Mouse (Mus musculus) bone marrow macrophage, adult 2 months (primary cell): Measurements from ENCODE around the gene Clgn. TPM values are rescaled to one million over a fixed set of nuclear protein-coding genes. Genes with fewer than 3 reads are reported as not detected.

Source experiments
- H3K27ac ChIP-seq: 2 replicates; pipeline ENCODE4 v1.5.1; 2012; ENCODE audit warnings: low read depth, low read length; ENCODE audit not compliant: insufficient read depth
- H3K4me1 ChIP-seq: 2 replicates; pipeline ENCODE4 v1.6.1; 2012; ENCODE audit warnings: low read length; ENCODE audit not compliant: control insufficient read depth, insufficient read depth
- H3K4me3 ChIP-seq: 2 replicates; pipeline ENCODE4 v1.5.1; 2012; ENCODE audit warnings: mild to moderate bottlenecking, low read length, moderate library complexity; ENCODE audit not compliant: insufficient read depth
- CTCF ChIP-seq: IDR thresholded peaks from 2 replicates; pipeline ENCODE4 v1.5.1; 2012; ENCODE audit warnings: low read depth, mild to moderate bottlenecking, low read length, moderate library complexity
- POLR2A ChIP-seq: IDR thresholded peaks from 2 replicates; pipeline ENCODE4 v1.6.1; 2012; ENCODE audit warnings: mild to moderate bottlenecking, low read depth, low read length, borderline replicate concordance
- polyA plus RNA-seq: library from polyadenylated mRNA; stranded (reverse); fragments of >200 nt; gene quantifications from 2 replicates; pipeline ENCODE4 v1.2.4, GENCODE M21; 2012; ENCODE audit not compliant: missing spikeins, insufficient read depth, insufficient read length

The Clgn gene
- 0.20 TPM in 1 of 2 replicates, not detected in the other for polyA plus RNA-seq

DNA sequence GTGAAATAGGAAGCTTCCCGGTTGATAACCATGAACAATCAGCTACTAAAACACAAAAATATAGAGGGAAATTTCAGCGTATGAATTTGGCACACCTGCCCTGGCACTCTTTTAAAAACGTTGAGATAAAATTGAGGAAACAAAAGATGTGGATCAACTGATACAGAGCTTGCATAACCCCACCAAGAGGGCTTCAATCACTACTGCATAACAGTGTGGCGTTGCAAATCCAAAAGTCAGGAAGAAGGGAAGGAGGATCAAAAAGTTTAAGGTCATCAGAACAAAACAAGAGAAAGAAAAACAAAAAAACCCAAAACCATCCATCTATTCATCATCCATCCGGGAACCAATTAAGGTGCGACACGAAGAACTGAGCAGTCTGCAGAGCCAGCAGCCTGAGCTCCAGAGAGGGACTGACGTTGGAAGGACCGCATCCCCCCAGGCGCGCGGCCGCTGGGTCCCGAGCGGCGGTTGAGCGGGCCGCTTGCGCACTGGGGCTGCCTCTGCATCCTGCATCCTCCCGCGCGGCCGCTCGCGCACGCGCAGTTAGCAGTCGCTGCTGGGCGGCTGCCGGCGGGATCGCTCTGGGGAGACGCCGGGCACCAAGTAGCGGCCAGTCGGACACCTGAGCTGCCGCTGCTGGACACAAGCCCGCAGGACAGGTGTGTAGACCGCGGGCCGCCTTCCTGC lies at the start of gene Clgn:
TSS of gene Clgn (plus strand) at position 552 of the 690 bp plus-strand sequence.
- TF ChIP-seq POLR2A, result no peak
- TF ChIP-seq CTCF, result no peak
- H3K4me1 ChIP-seq, result no peaks in the 10 kb centered on the region
- H3K4me3 ChIP-seq, result peak within 1 kb of the TSS; percentile 13; the same call in 1 of the 2 replicates
- H3K27ac ChIP-seq, result no peak within 1 kb of the TSS

- Histone ChIP-seq H3K4me1 (no peaks in the 10 kb centered on the region), H3K4me3 (no peak overlapping the region), H3K27ac (no peak overlapping the region)
- no peak for TF ChIP-seq POLR2A
- TF ChIP-seq CTCF, result no peak
Measured at GRCm38 (mm10) chr8:83342076-83342475, 47.6 kb upstream of the Clgn start.

DNA sequence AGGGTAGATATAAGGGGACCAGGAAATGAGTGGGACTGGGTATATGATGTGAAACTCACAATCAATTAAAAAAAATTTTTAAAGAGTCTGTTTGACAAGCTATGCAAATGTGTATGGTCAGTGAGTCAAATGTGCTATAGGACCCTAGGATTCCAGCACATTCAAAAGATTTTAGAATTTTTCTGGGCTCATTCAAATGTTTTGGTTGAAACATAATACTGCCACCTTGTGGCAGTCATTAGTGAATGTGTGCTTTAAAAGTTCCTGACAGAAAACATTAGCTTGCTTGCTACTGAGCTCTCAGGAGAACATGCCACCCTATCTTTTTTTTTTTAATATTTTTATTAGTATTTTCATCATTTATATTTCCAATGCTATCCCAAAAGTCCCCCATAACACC lies 47.0 kb upstream of the Clgn start:
- no peak overlapping the region for H3K27ac ChIP-seq
- H3K4me1 ChIP-seq, result no peaks in the 10 kb centered on the region
- no peak overlapping the region for H3K4me3 ChIP-seq
- TF ChIP-seq POLR2A (no peak), CTCF (no peak)

DNA sequence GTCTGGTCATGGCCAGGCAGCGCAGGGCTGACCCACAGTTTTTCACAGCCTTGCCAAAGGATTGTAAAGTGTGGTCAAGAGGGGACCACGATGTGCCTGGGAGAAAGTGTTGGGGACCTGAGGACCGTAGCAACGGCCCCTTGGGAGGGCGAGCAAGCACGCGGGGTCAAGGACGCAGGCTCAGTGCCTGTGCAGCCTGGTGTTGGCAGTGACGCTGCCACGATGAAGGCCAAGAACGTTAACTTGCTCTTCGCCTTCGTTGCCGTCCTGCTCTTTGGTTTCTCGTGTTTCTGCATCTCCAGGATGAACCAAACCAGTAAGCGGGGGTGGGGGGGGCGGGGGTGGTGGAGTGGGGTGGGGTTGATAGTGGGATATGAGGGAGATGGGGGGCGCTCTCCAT lies 41.4 kb upstream of the Clgn start, which contains the start of gene Mgat4d:
TSS of gene Mgat4d (plus strand) at position 209 of the 400 bp plus-strand sequence.
- Histone ChIP-seq H3K27ac (no peak within 1 kb of the TSS), H3K4me3 (no peak within 1 kb of the TSS), H3K4me1 (no peaks in the 10 kb centered on the region)
- TF ChIP-seq POLR2A (no peak), CTCF (no peak)

DNA sequence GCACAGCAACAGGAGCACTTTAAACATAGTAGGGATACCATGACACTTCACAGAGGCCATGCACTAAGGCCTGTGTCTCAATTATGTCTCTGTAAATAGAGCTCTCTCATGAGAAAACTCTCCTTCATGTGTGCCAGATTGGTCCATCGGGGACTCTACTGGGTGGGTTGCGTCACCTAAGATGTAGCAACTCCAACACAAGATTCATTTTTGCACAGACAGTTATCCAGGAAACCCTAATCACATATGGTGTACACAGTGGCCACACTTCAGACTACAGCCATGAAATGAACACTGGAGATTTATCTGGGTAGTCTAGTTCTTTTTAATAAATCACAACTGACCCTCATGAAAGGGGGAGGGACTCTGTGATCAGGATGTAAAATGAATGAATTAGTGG lies 38.4 kb upstream of the Clgn start:
- TF ChIP-seq CTCF (no peak), POLR2A (no peak)
- no peak overlapping the region for H3K27ac ChIP-seq
- H3K4me3 ChIP-seq, result no peak overlapping the region
- H3K4me1 ChIP-seq, result no peaks in the 10 kb centered on the region

DNA sequence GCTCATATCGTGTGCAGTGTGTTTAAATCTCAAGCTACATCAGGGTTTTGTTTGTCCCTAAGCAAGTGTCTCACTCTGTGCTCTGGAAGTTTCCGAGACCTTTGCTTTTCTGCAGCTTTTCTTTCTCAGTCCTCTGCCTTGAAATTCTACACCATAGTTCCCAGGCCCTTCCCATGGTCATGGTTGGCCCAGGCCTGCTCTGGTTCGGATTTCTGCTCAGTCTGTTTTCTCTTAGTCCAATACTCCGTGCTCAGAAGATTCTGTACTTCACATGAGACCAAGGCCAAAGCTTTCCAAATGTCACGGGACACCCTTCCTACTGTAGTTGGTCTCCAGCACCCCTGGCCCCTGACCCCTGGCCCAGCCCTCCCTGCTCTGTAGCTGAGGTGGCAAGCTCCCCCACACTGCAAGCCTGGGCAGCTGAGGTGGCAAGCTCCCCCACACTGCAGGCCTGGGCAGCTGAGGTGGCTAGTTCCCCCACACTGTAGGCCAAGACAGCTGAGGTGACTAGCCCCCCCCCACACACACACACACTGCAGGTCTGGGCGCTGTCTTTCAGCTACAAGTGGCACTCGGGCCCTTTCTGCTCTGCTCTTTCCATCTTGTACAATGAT lies 26.4 kb upstream of the Clgn start:
- TF ChIP-seq CTCF (no peak), POLR2A (no peak)
- no peak overlapping the region for H3K27ac ChIP-seq
- H3K4me1 ChIP-seq, result no peaks in the 10 kb centered on the region
- H3K4me3 ChIP-seq, result no peak overlapping the region

GRCm38 (mm10) chr8:83377231-83377630 lies 12.4 kb upstream of the Clgn start:
- TF ChIP-seq POLR2A (no peak), CTCF (no peak)
- no peak overlapping the region for H3K4me3 ChIP-seq

DNA sequence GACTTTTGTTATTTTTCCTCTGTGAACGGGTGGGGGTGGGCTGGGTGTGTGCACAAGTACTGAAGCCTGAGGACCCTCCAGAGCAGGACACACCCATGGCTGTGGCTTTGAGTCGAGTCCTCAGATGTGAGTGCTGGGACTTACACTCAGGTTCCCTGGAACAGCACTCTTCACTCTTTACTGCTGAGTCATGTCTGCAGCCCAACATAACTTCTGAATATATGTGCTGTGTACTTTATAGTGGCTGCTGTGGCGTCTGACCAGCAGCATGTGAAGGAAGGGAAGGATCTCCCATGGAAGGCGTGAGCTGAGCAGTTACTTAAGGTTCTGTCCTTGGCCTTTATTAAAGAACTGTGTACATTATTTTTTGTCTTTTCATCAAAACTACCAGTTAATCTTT lies 9.5 kb upstream of the Clgn start:
- Histone ChIP-seq H3K4me1 (no peaks in the 10 kb centered on the region), H3K27ac (no peak overlapping the region), H3K4me3 (no peak overlapping the region)
- no peak for TF ChIP-seq CTCF
- TF ChIP-seq POLR2A, result no peak

More at GRCm38 (mm10) chr8:83377231-83377630, 12.4 kb upstream of the Clgn start:
- no peak overlapping the region for H3K27ac ChIP-seq
- no peaks in the 10 kb centered on the region for H3K4me1 ChIP-seq

GRCm38 (mm10) chr8:83381016-83381415 lies 8.7 kb upstream of the Clgn start:
- Histone ChIP-seq H3K27ac (no peak overlapping the region), H3K4me1 (no peaks in the 10 kb centered on the region), H3K4me3 (no peak overlapping the region)
- TF ChIP-seq CTCF, result no peak
- no peak for TF ChIP-seq POLR2A

- TF ChIP-seq POLR2A (no peak), CTCF (no peak)
- no peak overlapping the region for H3K4me3 ChIP-seq
- no peaks in the 10 kb centered on the region for H3K4me1 ChIP-seq
- H3K27ac ChIP-seq, result no peak overlapping the region
Measured at GRCm38 (mm10) chr8:83382850-83383249, 6.8 kb upstream of the Clgn start.
